Mouse (Mus musculus) testis, adult 2 months (tissue): ENCODE data around the gene Cdk5rap3.

Experiments used
- CTCF ChIP-seq: fragments of 200-500 bp; IDR thresholded peaks from 2 replicates; pipeline ENCODE4 v1.5.1; 2012; ENCODE audit warnings: low read depth, mild to moderate bottlenecking, inconsistent platforms, low read length, moderate library complexity; ENCODE audit not compliant: control insufficient read depth, insufficient read depth, insufficient replicate concordance
- POLR2A ChIP-seq: fragments of 200-500 bp; IDR thresholded peaks from 2 replicates; pipeline ENCODE4 v1.6.1; 2012; ENCODE audit warnings: low read depth, mild to moderate bottlenecking, inconsistent platforms, low read length, moderate library complexity; ENCODE audit not compliant: control insufficient read depth

DNA sequence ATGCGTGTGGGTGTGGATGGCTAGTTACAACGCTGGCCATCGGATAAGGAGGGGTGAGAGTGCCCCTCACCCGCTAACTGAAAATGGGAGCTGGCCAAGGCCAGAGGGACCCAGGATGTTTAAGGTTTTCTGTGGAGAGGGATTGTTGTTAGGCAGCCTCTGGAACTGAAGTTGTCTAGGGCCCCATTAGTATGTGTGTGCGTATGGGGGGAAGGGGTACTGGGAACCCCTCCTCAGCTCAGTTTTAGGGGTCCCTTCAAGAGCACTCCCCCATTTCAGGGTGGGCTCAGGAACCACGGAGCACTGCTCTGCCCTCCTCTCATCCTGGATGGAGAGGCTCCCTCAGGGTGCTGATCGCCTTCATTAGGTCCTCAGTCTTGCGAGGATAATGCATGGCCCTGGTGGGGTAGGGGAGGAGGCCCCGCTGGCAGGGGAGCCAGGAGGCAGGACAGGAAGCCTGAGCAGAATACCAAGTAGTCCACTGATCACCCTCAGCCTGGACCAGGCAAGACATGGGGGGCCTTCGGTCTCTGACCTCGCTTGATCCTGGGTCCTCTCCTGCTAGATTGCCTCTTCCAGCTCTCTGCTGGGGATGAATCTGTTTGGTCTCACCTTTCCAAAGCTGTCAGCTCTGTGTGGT lies 23.0 kb downstream of the Cdk5rap3 start:
- no peak for TF ChIP-seq POLR2A
- no peak for TF ChIP-seq CTCF
